Mouse (Mus musculus): Measurements from ENCODE around the gene Svep1. TPM values are rescaled to one million over a fixed set of nuclear protein-coding genes. Genes with fewer than 3 reads are reported as not detected.
A peak's percentile ranks its signal among the peaks of the same experiment; 100 is the strongest.

The Svep1 gene
- total RNA-seq (2021) = 1 to 10 TPM; 1.4 to 1.6 TPM

DNA sequence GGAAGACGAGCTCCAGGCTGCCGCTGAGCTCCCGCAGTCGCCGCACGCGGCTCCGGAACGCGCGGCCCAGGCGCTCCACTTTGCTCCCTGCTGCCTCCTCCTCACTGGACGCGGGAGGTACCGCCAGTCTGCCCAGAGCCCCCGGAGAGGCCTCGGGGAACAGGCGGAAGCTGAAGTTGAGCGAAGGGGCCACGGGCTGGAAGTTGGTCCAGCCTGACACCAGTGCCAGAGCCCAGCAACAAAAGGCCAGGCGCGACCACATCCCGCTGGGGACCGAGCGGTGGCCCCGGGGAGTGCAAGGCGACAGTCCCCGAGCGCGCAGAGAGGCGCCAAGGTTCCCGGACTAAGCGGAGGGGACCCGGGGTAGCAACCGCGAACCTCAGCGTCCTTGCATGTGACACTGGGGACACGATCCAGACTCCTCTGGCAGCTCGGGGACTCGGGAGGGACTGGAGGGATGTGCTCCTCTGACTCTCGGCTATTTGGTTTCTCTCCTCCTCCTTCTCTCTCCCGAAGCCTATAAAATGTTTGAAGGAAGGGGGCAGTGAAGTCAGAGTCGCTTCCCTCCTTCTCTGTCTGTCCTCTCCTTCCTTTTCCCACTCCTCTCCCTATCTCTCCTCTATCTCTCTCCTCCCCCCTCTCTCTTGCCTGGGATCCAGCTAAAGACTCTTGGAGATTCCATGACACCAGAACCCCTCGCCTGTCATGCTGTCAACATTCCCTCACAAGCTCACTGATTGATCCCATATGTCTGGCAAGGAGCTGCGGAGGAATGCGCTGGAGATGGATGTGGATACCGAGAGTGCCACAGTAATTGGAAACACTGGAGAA lies at the start of gene Svep1:
TSS of gene Svep1 (minus strand) at position 745 of the 831 bp plus-strand sequence.
- DNase-seq (ENCODE audit: extremely low spot score in 1 of 2, low spot score in 2 of 2) = peak in 1 of 2 experiments; percentile 56
- intact Hi-C loops (cut with DNase I) = no loop called here

DNA sequence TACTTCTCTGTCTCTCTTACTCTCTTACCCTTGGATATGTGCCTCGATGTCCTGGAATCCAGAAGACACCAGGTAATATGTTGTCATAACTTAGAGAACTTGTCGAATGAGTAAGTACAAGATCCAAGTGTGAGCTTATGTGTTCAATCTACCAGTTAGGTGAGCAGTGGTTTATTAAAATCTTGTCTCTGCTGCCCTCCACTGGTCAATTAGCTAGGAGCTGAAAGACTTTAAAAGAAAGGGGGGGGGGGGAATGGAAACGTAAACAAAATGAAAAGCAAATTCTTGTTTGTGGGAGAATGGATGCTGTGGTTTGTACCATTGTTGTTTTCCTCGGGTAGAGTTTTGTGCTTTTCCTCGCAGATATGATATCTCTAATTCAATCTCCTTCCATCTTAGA lies 46.8 kb upstream of the Svep1 start:
- intact Hi-C loops (cut with DNase I) = loop anchor here (10.0 kb wide), 4 partner anchors 169 to 579 kb away; partner anchors contain the start of gene Txn1
- peak; percentile 24 to 35 for DNase-seq (ENCODE audit: extremely low spot score in 1 of 2, low spot score in 2 of 2)

DNA sequence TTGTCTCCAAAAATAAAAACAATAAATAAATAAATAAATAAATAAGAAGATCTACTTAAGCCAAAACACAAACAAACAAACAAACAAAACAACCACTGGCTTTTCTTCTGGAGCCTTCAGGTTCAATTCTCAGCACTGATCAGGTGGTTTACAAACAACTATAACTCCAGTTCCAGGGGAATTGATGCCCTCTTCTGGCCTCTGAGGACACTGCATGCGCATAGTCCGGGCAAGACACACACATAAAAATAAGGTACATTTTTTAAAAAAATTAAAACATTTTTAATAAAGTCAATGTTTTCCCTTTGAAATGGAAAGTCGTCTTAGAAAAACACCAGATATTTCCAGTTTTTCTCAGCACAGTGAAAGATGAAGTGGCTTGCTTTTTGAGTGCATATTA lies 45.7 kb upstream of the Svep1 start:
- intact Hi-C loops (cut with DNase I) = loop anchor here (10.0 kb wide), 4 partner anchors 168 to 578 kb away; partner anchors contain the start of gene Txn1
- no peak for DNase-seq (ENCODE audit: extremely low spot score in 1 of 2, low spot score in 2 of 2)

DNA sequence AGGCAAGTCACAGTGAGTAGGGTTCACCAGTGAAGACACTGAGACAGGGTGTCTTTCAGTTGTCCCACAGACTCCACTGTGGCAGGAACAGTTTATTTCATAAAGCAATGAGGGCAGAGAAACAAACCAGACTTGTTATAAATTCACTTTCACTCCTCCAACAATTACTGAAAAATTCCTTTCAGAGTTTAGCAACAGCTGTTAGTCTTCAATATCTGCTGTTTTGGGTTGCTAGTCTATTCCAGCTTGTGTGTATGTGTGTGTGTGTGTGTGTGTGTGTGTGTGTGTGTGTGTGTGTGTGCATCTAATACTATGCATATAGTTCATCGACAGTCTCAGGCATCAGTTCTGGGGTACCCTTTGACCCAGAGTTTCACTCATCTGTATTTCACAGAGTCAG lies 38.9 kb upstream of the Svep1 start:
- intact Hi-C loops (cut with DNase I) = no loop called here
- DNase-seq (ENCODE audit: extremely low spot score in 1 of 2, low spot score in 2 of 2) = no peak

DNA sequence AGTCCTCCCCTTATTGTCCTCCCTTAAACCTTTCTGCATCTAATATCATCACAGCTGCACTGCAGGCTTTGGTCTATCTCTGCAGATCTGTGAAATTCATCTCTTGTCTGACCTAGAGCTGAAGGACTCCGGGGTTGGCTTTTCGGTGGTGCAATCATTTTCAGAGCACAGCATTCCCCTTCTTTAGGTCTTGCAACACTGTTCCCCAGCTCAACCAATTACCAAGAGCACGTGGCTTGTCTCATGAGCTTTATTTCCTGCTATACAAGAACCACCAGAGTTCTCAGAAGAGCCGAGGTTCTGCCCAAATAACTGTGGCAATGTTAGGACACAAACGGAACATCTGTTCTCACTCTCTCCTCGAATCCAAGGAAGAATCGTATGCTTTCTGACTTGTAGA lies 33.8 kb upstream of the Svep1 start:
- DNase-seq (ENCODE audit: extremely low spot score in 1 of 2, low spot score in 2 of 2) = no peak
- intact Hi-C loops (cut with DNase I) = no loop called here

DNA sequence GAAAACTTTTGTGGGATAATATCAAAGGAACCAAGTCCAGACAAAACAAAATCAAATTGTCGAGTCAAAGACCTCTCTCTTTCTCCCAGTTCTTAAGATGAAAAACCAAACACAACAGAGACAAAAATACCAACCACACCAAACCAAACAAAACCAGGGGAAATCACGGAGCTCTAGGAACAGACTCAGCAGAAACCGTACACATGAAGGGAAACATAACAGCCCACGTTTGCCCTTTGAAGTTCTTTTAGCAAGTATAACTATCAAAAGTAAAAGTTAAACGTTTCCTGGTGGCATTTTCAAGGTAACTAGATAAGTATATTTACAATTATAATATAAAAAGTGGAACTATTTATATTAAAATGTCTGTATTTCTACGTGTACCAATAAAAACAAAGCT lies 29.2 kb upstream of the Svep1 start:
- intact Hi-C loops (cut with DNase I) = no loop called here
- no peak for DNase-seq (ENCODE audit: extremely low spot score in 1 of 2, low spot score in 2 of 2)

DNA sequence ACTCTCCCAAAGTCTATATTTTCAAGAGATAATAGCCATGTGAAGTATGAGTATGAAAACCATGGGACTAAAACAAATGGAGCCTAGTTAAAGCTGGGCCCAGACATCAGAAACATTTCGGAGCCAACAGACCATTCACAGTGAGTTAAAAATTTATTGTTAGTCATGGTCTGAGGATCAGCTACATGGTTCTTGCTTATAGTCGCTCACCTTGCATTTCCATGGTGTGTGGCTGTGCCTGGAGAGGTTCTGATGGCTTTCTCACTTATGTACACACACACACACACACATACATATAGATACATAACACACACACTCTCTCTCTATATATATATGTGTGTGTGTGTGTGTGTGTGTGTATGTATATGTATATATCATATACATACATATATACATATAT lies 16.8 kb upstream of the Svep1 start:
- intact Hi-C loops (cut with DNase I) = no loop called here
- DNase-seq (ENCODE audit: extremely low spot score in 1 of 2, low spot score in 2 of 2) = no peak

DNA sequence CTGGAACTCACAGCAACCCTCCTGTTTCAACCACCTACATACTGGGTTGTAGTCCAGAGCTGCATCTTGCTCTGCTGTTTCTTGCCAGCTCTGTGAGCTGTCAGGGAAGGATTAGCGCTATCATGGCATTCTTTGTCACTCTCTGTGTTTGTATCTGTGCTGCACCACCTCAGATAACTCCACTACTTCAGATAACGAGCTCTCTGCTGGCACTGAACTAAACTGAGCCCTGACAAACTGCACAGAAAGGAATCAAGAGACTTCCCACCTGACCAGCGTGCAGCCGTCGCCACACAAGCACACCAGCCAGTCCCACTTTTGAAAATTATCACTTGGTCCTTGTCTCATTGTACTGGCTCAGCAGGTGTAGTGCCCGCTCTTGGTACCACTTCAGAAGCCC lies 4.7 kb upstream of the Svep1 start:
- intact Hi-C loops (cut with DNase I) = no loop called here
- DNase-seq (ENCODE audit: extremely low spot score in 1 of 2, low spot score in 2 of 2) = no peak

DNA sequence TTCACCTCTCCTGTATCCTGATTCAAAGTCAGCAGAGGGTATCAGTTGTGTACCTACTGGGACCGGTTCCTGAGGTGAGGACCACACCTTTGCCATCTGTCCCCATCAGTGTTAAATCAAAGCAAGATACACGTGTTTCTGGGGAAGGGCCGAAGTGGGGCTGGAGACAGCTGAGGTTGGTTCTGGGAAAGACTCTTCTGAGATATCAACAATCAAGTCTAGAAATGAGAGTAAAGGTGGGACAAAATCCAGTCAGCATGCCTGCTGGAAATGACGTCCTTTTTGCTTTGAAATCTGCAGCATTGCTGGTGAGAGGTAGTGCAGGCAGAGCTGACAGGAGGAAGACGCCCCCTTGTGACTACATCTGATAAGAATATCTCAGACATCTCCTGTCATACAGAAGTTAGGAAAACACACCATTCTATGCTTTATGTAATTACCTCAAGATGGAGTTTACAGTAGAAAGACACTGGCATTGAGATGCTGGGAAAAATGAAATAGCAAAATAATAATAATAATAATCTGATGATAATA lies 4.0 kb upstream of the Svep1 start:
- intact Hi-C loops (cut with DNase I) = no loop called here
- no peak for DNase-seq (ENCODE audit: extremely low spot score in 1 of 2, low spot score in 2 of 2)

DNA sequence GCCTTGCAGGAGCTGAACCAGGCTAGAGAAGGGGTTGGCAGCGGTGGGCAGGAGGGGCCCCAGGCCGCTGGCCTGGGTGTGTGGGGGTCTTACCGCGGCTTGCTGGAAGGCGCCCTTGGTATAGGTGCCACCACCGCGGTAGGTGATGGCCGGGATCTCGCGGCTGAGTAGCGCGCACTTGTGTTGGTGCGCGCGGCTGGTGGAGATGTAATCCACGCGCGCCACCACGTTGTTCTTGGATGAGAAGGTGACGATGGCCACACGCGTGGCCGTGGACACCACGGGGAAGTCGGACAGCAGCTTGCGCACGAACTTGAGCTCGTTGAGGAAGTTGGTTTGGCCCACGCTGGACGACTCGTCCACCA lies 927 bp downstream of the Svep1 start:
- no peak for DNase-seq (ENCODE audit: extremely low spot score in 1 of 2, low spot score in 2 of 2)
- intact Hi-C loops (cut with DNase I) = no loop called here

DNA sequence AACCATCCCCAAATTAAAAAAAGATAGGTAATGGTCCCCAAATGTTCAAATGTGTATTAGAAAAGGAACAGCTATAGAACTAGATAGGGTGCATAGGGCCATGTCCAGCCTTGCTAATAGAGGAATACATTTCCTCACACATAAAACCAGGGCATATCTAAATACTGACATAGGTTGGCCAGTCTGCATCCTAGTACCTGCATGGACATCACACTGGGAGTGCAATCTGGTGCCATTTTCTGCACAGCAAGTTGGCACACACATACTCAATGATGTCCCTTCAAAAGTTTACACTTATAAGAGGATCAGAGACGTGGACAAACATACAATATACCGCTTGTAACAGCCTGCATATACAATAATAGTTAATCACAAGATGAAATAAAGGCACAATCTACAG lies 5.0 kb downstream of the Svep1 start:
- no peak for DNase-seq (ENCODE audit: extremely low spot score in 1 of 2, low spot score in 2 of 2)
- intact Hi-C loops (cut with DNase I) = no loop called here

DNA sequence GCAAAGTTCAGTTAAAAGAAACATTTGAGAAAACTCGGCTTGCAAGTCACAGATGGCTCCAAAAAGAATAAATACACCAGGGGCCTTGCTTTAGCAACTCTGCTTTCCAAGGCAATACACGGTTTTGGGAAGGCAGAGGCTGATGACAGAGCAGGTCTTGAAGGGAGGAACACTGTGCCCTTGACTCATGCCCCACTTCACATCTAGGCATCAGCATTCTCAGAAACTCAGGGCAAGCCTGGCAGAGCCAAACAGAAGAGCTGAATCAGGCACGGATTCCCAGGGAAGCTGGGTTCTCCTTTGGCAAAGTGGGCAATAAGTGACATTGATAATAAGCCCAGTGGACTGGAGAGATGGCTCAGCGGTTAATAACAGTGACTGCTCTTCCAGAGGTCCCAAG lies 5.8 kb downstream of the Svep1 start:
- DNase-seq (ENCODE audit: extremely low spot score in 1 of 2, low spot score in 2 of 2) = no peak
- intact Hi-C loops (cut with DNase I) = no loop called here

DNA sequence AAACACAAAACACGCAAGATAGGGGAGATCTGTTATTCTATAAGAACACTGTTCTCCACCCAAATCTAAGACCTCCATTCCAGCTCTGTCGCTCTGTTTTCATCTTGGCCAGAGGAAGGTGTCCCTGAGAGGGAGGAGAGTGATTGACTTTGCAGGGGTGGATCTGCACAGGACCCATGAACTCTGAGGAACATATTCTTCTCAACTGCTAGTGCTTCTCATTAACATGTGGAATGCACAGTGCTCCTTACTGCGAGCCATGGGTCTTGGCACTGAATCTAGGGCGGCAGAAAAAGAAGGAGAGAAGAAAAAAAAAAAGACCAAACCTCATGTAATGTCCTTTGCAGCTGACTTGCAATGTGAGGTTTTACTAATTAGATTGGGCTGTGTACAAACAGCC lies 9.4 kb downstream of the Svep1 start:
- DNase-seq (ENCODE audit: extremely low spot score in 1 of 2, low spot score in 2 of 2) = no peak
- intact Hi-C loops (cut with DNase I) = no loop called here

DNA sequence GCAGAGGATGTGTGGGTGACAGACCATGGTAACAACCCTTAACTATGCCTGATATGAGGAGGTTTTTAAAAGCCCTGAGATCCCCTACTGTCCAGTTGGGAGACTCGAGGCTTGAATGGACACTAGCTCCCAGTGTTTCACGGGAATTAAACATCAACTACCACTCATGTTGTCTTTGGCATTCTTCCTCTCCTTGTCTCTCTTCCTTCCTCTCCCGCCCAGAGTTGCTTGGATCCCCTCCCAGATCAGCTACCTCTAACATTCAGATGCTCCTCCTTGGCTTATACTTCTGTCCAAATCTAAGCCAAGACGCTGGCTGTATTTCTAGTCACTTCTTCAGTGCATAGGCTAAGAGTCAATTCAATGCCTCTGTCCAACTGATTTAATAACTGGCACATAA lies 9.9 kb downstream of the Svep1 start:
- intact Hi-C loops (cut with DNase I) = no loop called here
- peak in 1 of 2 experiments; percentile 49 for DNase-seq (ENCODE audit: extremely low spot score in 1 of 2, low spot score in 2 of 2)

DNA sequence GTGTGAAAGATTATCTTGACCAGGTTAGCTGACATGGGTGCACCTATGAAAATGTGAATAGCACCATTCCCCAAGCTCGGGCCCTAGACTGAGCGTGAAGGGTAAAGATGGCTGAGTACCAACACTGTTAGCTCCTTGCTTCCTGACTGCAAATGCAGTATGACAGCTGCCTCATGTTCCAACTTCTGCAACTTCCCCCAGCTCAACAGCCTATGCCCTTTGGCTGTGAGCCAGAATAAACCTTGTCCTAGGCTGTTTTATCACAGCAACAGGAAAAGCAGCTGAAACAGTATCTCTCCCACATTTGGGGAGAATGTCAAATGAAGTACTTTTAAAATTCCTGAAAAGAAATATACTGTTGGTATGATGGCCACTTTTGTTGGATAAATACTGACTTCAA lies 10.7 kb downstream of the Svep1 start:
- intact Hi-C loops (cut with DNase I) = no loop called here
- no peak for DNase-seq (ENCODE audit: extremely low spot score in 1 of 2, low spot score in 2 of 2)

DNA sequence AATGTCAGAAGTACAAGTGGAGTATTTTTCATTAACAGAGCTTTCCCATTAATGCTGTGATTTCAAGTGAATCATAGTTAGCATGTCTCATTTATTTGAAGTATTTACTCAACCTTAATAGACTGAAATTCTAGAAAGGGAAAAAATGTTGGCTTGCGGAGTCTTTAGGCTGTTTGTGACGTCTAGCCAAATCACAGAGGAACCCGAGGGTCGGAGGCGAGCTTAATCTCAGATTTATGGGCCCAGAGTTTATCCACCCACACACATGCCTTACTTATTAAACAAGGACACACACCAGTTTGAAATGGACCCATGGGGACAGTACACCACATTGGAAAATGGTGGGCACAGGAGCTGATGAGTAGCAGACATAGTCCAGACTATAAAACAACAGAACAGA lies 17.4 kb downstream of the Svep1 start:
- intact Hi-C loops (cut with DNase I) = no loop called here
- no peak for DNase-seq (ENCODE audit: extremely low spot score in 1 of 2, low spot score in 2 of 2)

DNA sequence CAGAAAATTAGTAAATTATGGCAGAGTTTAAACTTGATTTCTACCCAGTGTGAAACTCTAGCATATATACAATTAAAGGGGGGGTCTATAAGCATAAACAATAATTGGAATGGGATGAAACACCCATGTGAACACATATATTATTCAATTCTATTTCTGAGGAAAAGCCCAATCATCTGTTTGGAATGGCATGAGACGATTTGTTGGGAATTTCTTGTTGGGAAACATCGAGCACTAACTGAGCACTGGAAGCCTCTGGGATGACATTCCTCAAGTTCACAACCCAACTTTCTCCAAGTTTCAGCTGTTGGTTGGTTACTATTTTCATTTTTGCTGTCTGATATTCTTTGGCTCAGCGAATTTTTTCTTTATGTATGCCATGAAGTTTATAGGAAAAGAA lies 21.3 kb downstream of the Svep1 start:
- DNase-seq (ENCODE audit: extremely low spot score in 1 of 2, low spot score in 2 of 2) = no peak
- intact Hi-C loops (cut with DNase I) = no loop called here

DNA sequence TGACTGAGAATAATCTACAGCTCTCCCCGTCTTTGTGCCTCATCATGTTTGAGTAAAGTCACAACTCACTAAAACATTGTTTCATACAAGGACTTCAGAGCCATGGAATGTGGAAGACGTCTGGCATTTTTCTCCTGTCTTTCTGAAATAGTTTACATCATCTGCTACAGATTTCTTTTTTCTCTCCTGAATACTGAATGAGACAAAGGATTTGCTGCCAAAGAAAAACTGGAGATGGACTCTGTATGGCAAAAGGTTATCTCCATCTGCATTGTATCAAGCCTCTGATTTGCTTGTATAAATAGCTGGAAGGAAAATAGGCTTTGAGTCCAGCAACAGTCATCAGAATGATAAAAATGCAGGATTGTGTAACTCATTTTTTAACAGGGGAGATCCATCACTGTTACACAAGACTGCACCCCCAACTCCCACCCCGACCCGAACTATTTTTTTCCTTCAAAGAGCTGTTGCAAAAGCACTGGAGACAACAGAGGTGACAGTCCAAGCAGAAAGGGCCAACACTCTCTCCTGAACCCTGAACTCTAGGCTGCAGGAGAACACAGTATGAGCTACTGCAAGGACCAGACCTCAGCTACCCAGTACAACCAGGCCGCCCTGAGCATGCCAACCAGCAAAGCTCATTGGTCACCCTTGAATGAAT lies 21.8 kb downstream of the Svep1 start:
- intact Hi-C loops (cut with DNase I) = no loop called here
- DNase-seq (ENCODE audit: extremely low spot score in 1 of 2, low spot score in 2 of 2) = no peak

DNA sequence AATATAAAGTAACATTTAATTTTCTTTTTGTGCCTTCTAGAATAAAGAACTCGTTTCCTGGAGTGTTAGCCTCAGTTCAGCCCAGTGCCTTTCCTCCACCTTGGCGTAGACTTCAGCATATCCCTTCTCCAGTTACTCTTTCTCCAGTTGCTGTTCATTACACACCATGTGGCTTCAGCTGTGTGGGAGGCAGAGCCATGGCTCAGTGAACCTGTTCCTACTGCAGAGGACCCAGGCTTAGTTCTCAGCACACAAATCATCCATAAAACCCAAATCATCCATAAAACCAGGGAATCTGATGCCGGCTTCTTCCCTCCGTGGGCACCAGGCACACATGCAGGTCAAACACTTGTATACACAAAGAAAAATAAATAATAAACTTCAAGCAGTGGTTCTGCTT lies 22.8 kb downstream of the Svep1 start:
- no peak for DNase-seq (ENCODE audit: extremely low spot score in 1 of 2, low spot score in 2 of 2)
- intact Hi-C loops (cut with DNase I) = no loop called here

DNA sequence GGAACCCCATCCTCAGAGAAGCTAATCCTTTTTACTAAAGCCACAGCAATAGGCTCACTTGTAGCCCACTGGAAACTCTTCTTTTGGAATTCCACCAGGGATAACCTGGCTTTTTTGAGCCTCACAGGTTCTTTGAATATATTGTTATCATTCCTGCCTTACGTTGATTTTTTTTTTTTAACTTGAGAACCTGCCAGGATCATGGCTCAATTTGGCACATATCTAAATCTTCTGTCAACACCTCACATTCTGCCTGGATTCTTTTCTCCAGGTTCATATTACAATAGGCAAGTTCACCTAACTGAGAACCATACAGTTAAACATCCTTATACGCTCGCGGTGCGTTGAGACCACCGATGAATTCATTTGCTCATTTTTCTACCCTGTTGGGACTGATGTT lies 28.2 kb downstream of the Svep1 start:
- DNase-seq (ENCODE audit: extremely low spot score in 1 of 2, low spot score in 2 of 2) = no peak
- intact Hi-C loops (cut with DNase I) = no loop called here
